Mouse (Mus musculus) CH12.LX (cell line): ENCODE data around the gene Gm9733. TPM values are rescaled to one million over a fixed set of nuclear protein-coding genes. Genes with fewer than 3 reads are reported as not detected.

ENCODE experiments used
- DNase-seq: peaks from one replicate; pipeline ENCODE4 v3.0.0-alpha.2; 2013; ENCODE audit errors: extremely low read depth
- H3K27ac ChIP-seq: 2 replicates; pipeline ENCODE4 v1.5.1; 2012; ENCODE audit warnings: low read depth, mild to moderate bottlenecking, control low read depth, moderate library complexity; ENCODE audit not compliant: insufficient read depth
- H3K27me3 ChIP-seq: replicated peaks from 2 replicates; pipeline ENCODE3; 2012; ENCODE audit warnings: inconsistent platforms
- H3K36me3 ChIP-seq, 2 experiments: replicated peaks in 1 of 2; 2 replicates each; pipeline versions ENCODE3 to v1.6.1; 2012; ENCODE audit warnings: inconsistent platforms in 1 of 2, low read length in 1 of 2, mild to moderate bottlenecking in 1 of 2, mixed read lengths in 1 of 2, moderate library complexity in 1 of 2; ENCODE audit not compliant: control insufficient read depth in 1 of 2, insufficient read depth in 1 of 2
- H3K4me1 ChIP-seq, 2 experiments: 2 replicates each; pipeline ENCODE4 v1.6.1; 2012; ENCODE audit warnings: inconsistent platforms in 1 of 2, moderate library complexity in 1 of 2; ENCODE audit not compliant: insufficient read depth in 2 of 2, control insufficient read depth in 1 of 2
- H3K4me2 ChIP-seq: 2 replicates; pipeline ENCODE4 v1.6.1; 2012; ENCODE audit warnings: low read depth, mild to moderate bottlenecking, control low read depth; ENCODE audit not compliant: poor library complexity, insufficient read depth, severe bottlenecking
- H3K4me3 ChIP-seq, 3 experiments: fragments of 150-350 bp in 1 of 3; sonication (generic) in 1 of 3; replicated peaks in 1 of 3; 2 replicates each; pipeline versions ENCODE3 to v1.5.1; 2011 to 2012; ENCODE audit warnings: low read depth in 2 of 3, low read length in 2 of 3, mild to moderate bottlenecking in 2 of 3, moderate library complexity in 2 of 3, control low read depth in 1 of 3, improper control_type of control experiment in 1 of 3, inconsistent platforms in 1 of 3, mixed read lengths in 1 of 3; ENCODE audit not compliant: poor library complexity in 1 of 3
- H3K79me2 ChIP-seq: replicated peaks from 2 replicates; pipeline ENCODE4 v1.6.1; 2012; ENCODE audit warnings: mild to moderate bottlenecking, moderate library complexity; ENCODE audit not compliant: control insufficient read depth, poor library complexity, insufficient read depth, severe bottlenecking; ENCODE audit errors: extremely low read depth
- H3K9ac ChIP-seq: 2 replicates; pipeline ENCODE4 v1.6.1; 2012; ENCODE audit warnings: low read depth, mild to moderate bottlenecking, control low read depth, moderate library complexity; ENCODE audit not compliant: insufficient read depth
- H3K9me3 ChIP-seq: replicated peaks from 2 replicates; pipeline ENCODE3; 2012; ENCODE audit warnings: low read length, inconsistent platforms, mixed read lengths
- BHLHE40 ChIP-seq: IDR thresholded peaks from 2 replicates; pipeline ENCODE4 v1.6.1; 2011; ENCODE audit warnings: mild to moderate bottlenecking, low read depth, low read length, improper control_type of control experiment
- CHD2 ChIP-seq: IDR thresholded peaks from 2 replicates; pipeline ENCODE4 v1.6.1; 2011; ENCODE audit warnings: low read length, improper control_type of control experiment
- CTCF ChIP-seq, 2 experiments: IDR thresholded peaks in 1 of 2; conservative IDR thresholded peaks in 1 of 2; 2 replicates each; pipeline ENCODE4 v1.5.1; 2011 to 2012; ENCODE audit warnings: low read depth in 2 of 2, low read length in 2 of 2, improper control_type of control experiment in 1 of 2, inconsistent platforms in 1 of 2, mild to moderate bottlenecking in 1 of 2, moderate library complexity in 1 of 2
- ELF1 ChIP-seq: IDR thresholded peaks from 2 replicates; pipeline ENCODE4 v1.6.1; 2014; ENCODE audit warnings: low read depth, mild to moderate bottlenecking, inconsistent platforms, low read length, improper control_type of control experiment
- EP300 ChIP-seq: IDR thresholded peaks from 2 replicates; pipeline ENCODE4 v1.6.1; 2011; ENCODE audit warnings: low read length, improper control_type of control experiment
- GABPA ChIP-seq: IDR thresholded peaks from 2 replicates; pipeline ENCODE4 v1.6.1; 2012; ENCODE audit warnings: low read depth, low read length, improper control_type of control experiment, inconsistent platforms; ENCODE audit not compliant: insufficient replicate concordance
- IRF4 ChIP-seq: IDR thresholded peaks from 2 replicates; pipeline ENCODE4 v1.6.1; 2014; ENCODE audit warnings: low read depth, mild to moderate bottlenecking, inconsistent platforms, low read length, improper control_type of control experiment
- MAZ ChIP-seq: IDR thresholded peaks from 2 replicates; pipeline ENCODE4 v1.6.1; 2012; ENCODE audit warnings: low read depth, mild to moderate bottlenecking, inconsistent platforms, low read length, improper control_type of control experiment, moderate library complexity
- MEF2A ChIP-seq: IDR thresholded peaks from 2 replicates; pipeline ENCODE4 v1.6.1; 2014; ENCODE audit warnings: low read depth, mild to moderate bottlenecking, inconsistent platforms, low read length, improper control_type of control experiment, borderline replicate concordance
- POLR2A ChIP-seq: IDR thresholded peaks from 2 replicates; pipeline ENCODE4 v1.6.1; 2011; ENCODE audit warnings: low read depth, mild to moderate bottlenecking, improper control_type of control experiment, low read length
- POLR2AphosphoS2 ChIP-seq: IDR thresholded peaks from 2 replicates; pipeline ENCODE4 v1.6.1; 2011; ENCODE audit warnings: low read depth, low read length, improper control_type of control experiment
- RAD21 ChIP-seq: IDR thresholded peaks from 2 replicates; pipeline ENCODE4 v1.6.1; 2011; ENCODE audit warnings: low read depth, mild to moderate bottlenecking, low read length, improper control_type of control experiment, moderate library complexity
- USF1 ChIP-seq: IDR thresholded peaks from 2 replicates; pipeline ENCODE4 v1.6.1; 2014; ENCODE audit warnings: low read depth, mild to moderate bottlenecking, inconsistent platforms, low read length, improper control_type of control experiment
- ZKSCAN1 ChIP-seq: IDR thresholded peaks from 2 replicates; pipeline ENCODE4 v1.6.1; 2012; ENCODE audit warnings: low read depth, inconsistent platforms, low read length, improper control_type of control experiment, borderline replicate concordance
- ZMIZ1 ChIP-seq: IDR thresholded peaks from 2 replicates; pipeline ENCODE4 v1.6.1; 2012; ENCODE audit warnings: low read depth, mild to moderate bottlenecking, inconsistent platforms, low read length, improper control_type of control experiment
- ZNF384 ChIP-seq: IDR thresholded peaks from 2 replicates; pipeline ENCODE4 v1.6.1; 2012; ENCODE audit warnings: low read depth, low read length, improper control_type of control experiment, inconsistent platforms
- dilution Hi-C: fragments of 300-500 bp; cut with MboI; formaldehyde crosslinking; loops from 2 replicates; pipeline ENCODE4 v1.14.3; 2020; ENCODE audit warnings: low sequenced_read_pairs; ENCODE audit not compliant: extremely low pct_unique_long_range_greater_than_20kb, extremely low pct_ligation_motif_present
- in situ Hi-C: fragments of 300-500 bp; cut with MboI; formaldehyde crosslinking; loops from 3 replicates; pipeline ENCODE4 v1.14.3; 2019; ENCODE audit warnings: low sequenced_read_pairs, low pct_ligation_motif_present, low pct_unique_long_range_greater_than_20kb, mixed read lengths
- polyA plus RNA-seq: library from polyadenylated mRNA; unstranded; fragments of >175 nt; gene quantifications from 2 replicates; pipeline ENCODE4 v1.2.1, GENCODE M21; 2012; ENCODE audit warnings: low read depth; ENCODE audit not compliant: insufficient read length
- total RNA-seq, 2 experiments: library from RNA; depleted of rRNA; stranded (reverse); fragments of 300-350 nt in 1 of 2; fragments of >200 nt in 1 of 2; gene quantifications; 2 replicates each; pipeline ENCODE4 v1.2.3; 2012 to 2014

Gm9733 gene
- total and polyA plus RNA-seq, 3 experiments, result not detected

DNA sequence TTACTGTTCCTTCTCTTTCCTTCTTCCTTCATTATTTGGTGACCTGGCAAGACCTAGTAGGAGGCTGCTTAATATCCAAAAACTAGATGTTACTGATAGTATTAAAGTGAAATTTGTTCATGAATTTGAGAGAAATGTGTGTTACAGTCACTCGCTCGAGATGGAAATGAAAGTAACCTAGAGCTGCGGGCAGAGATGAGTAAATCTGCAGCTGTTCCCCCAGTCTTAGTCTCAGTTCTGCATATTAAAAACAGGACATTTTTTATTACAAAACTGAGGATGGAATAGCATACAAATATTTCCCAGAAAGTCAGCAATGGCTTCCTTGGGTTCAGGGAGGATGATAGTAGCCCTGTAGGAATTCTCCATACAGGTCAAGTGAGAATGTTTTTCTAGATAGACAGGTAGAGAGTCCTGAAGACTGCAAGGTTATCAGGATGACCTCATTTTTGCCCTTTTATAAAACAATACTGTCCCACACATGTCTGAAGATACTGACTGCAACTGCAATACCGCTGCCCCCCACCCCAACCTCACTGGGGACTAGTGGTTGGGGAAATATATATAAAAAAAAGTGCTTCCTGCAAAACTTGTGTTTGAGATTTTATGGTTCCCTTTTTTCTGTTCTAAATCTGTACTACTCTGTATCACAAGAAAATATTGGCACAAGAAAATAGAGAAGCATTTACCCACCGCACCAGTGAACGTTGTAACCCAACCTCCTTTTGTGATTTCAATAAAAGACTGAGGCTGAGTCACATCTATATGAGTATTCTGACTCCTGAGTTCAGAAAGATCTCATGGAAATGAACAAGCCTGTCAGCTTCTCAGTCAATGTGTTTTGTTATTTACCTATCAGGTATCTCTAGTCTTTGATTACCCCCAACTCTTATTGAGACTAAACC lies 47.4 kb downstream of the Gm9733 start:
- H3K9ac ChIP-seq, result peak overlapping the region; percentile 19; the same call in 1 of the 2 replicates
- dilution Hi-C loops, result no loop called here

DNA sequence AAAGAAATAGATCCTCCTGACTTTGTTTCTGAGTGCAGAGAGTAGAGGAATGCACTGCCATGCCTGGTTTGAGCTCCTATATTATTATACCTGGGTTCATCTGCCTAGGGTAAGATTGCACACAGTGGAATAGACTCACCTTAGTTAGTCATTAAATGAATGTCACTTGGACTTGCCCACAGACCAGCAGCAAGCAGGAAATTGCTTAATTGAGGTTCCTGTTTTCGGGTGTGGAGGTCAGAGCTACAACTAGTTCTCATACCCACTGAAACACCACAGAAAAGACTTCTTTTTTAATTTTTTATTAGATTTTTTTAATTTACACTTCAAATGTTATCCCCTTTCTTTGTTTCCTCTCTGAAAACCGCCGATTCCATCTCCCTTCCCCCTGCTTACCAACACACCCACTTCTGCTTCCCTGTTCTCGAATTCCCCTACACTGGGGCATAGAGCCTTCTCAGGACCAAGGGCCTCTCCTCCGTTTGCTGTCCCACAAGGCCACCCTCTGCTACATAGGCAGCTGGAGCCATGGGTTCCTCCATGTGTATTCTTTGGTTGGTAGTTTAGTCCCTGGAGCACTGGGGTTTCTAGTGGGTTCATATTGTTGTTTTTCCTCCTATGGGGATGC lies 56.1 kb downstream of the Gm9733 start:
- dilution Hi-C loops, result no loop called here
- H3K27ac ChIP-seq, result no peak overlapping the region
- in situ Hi-C loops, result loop anchor here (25.0 kb wide), 1 partner anchor 761 kb away; no protein-coding TSS in a partner anchor
- TF ChIP-seq RAD21, result no peak
- peak; percentile 7; the same call in 1 of the 2 replicates for TF ChIP-seq EP300
- no peak for TF ChIP-seq ELF1
- TF ChIP-seq, all 38 proteins: peak for 1
- Histone ChIP-seq H3K4me2 (no peak overlapping the region), H3K4me3 (no peak overlapping the region), H3K9ac (no peak overlapping the region), H3K9me3 (no peaks in the 10 kb centered on the region), H3K27me3 (no peaks in the 10 kb centered on the region), H3K79me2 (no peaks in the 10 kb centered on the region), H3K4me1 (peaks cover 2 to 20% of the 10 kb centered on the region in 2 experiments; a peak in 3 of 4 replicates), H3K36me3 (no peaks in the 10 kb centered on the region)
- DNase-seq, result no peak

More for the DNA sequence above, 47.4 kb downstream of the Gm9733 start:
- Histone ChIP-seq H3K36me3 (no peaks in the 10 kb centered on the region), H3K9me3 (no peaks in the 10 kb centered on the region), H3K4me3 (no peak overlapping the region), H3K27me3 (no peaks in the 10 kb centered on the region), H3K4me1 (peaks cover 0 to 26% of the 10 kb centered on the region in 2 experiments; a peak in 3 of 4 replicates), H3K27ac (no peak overlapping the region), H3K79me2 (no peaks in the 10 kb centered on the region), H3K4me2 (peak overlapping the region; percentile 92)
- in situ Hi-C loops, result loop anchor here (25.0 kb wide), 1 partner anchor 753 kb away; no protein-coding TSS in a partner anchor
- DNase-seq, result peak; percentile 56
- TF ChIP-seq POLR2AphosphoS2 (no peak), ZMIZ1 (no peak), POLR2A (no peak), BHLHE40 (no peak), USF1 (no peak), MEF2A (0 out of 2 replicates have a peak, but pooled peaks have one; percentile 24), CTCF (conservative IDR thresholded peaks at IDR 0.05 in 1 of 2, IDR thresholded peaks at IDR 0.05 in 1 of 2; ENCODE audit: low read depth in 2 of 2, low read length in 2 of 2) (no peak), EP300 (0 out of 2 replicates have a peak, but pooled peaks have one; percentile 56), ZKSCAN1 (no peak), CHD2 (no peak), MAZ (no peak), RAD21 (no peak), IRF4 (peak; percentile 60), ZNF384 (peak; percentile 41), GABPA (no peak)
